Mouse (Mus musculus) limb, embryonic 11.5 days (tissue): ENCODE results near the gene Klhdc8a. TPM values are rescaled to one million over a fixed set of nuclear protein-coding genes. Genes with fewer than 3 reads are reported as not detected.

Experiments used
- ATAC-seq: fragments of 200-750 bp; cut with Nextera tagmentation; 2 replicates; pipeline ENCODE4 v1.8.0; 2017; ENCODE audit warnings: low read depth; ENCODE audit not compliant: insufficient number of reproducible peaks, low FRiP score, low TSS enrichment
- DNase-seq: peaks from one replicate; pipeline ENCODE4 v3.0.0-alpha.2; 2015; ENCODE audit warnings: low spot score
- H3K27ac ChIP-seq: fragments of 300-500 bp; sonication (generic); replicated peaks from 2 replicates; pipeline ENCODE4 v1.5.1; 2014; ENCODE audit warnings: low read depth, mild to moderate bottlenecking, low read length
- H3K27me3 ChIP-seq: fragments of 300-500 bp; sonication (generic); 2 replicates; pipeline ENCODE4 v1.6.1; 2014; ENCODE audit warnings: mild to moderate bottlenecking, low read length, mixed read lengths; ENCODE audit not compliant: control insufficient read depth, insufficient read depth
- H3K36me3 ChIP-seq: fragments of 300-500 bp; sonication (generic); 2 replicates; pipeline ENCODE4 v1.6.1; 2014; ENCODE audit warnings: mild to moderate bottlenecking, low read length, moderate library complexity, mixed read lengths; ENCODE audit not compliant: control insufficient read depth, insufficient read depth
- H3K4me1 ChIP-seq: fragments of 300-500 bp; sonication (generic); 2 replicates; pipeline ENCODE4 v1.6.1; 2014; ENCODE audit warnings: low read length, mixed read lengths; ENCODE audit not compliant: control insufficient read depth, insufficient read depth
- H3K4me2 ChIP-seq: fragments of 300-500 bp; sonication (generic); 2 replicates; pipeline ENCODE4 v1.6.1; 2014; ENCODE audit warnings: low read depth, mild to moderate bottlenecking, moderate library complexity; ENCODE audit not compliant: severe bottlenecking
- H3K4me3 ChIP-seq: fragments of 300-500 bp; sonication (generic); 2 replicates; pipeline ENCODE4 v1.5.1; 2014; ENCODE audit warnings: low read depth, low read length
- H3K9ac ChIP-seq: fragments of 300-500 bp; sonication (generic); 2 replicates; pipeline ENCODE4 v1.6.1; 2014; ENCODE audit warnings: mild to moderate bottlenecking, low read length
- H3K9me3 ChIP-seq: fragments of 300-500 bp; sonication (generic); 2 replicates; pipeline ENCODE4 v1.6.1; 2016; ENCODE audit warnings: low read length; ENCODE audit not compliant: control insufficient read depth
- WGBS: fragments of 180-500 bp; shearing (Covaris S2); extraction: QIAGEN DNeasy Blood & Tissue Kit; methylation state at CpG from one replicate; pipeline ENCODE4 v1.1.7; 2014; 5-methylcytosine and 5-hydroxymethylcytosine counted together
- polyA plus RNA-seq: library from polyadenylated mRNA; unstranded; fragments of >200 nt; fragmentation: Nextera tagmentation; extraction: Ambion mirVana; gene quantifications from 2 replicates; pipeline ENCODE4 v1.2.1, GENCODE M21; 2014

Klhdc8a gene
- polyA plus RNA-seq, 1 experiment from 2014 or later, result not detected

GRCm38 (mm10) chr1:132282177-132282536, 16.3 kb upstream of the Klhdc8a start:
- WGBS, result 84% methylated on average over 2 of the region's 2 CpGs
- DNase-seq (no peak), ATAC-seq (no peak)
- H3K9me3 ChIP-seq, result no peaks in the 10 kb centered on the region
- no peaks in the 10 kb centered on the region for H3K4me1 ChIP-seq
- no peak overlapping the region for H3K27ac ChIP-seq
- no peak overlapping the region for H3K9ac ChIP-seq
- no peak overlapping the region for H3K4me3 ChIP-seq
- H3K4me2 ChIP-seq, result no peak overlapping the region
- no peaks in the 10 kb centered on the region for H3K27me3 ChIP-seq
- no peaks in the 10 kb centered on the region for H3K36me3 ChIP-seq

DNA sequence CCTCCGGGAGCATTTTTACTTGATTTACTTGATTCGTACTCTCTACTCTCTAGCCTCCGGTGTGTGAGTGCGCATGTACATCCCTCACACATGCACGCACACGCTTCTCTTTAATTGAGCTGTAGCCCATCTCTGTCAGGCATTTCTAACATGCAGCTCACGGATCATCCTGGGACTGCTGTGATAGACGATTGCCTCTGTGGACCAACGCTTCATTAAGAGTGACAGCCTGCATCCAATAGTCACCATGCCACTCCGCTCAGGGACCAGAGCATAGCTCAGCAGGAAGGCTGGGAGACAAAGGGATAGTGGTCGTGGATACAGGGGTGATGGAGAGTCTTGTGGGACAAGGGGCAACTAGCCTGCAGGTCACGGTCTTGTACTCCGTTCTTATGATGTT, 15.4 kb upstream of the Klhdc8a start:
- no peak overlapping the region for H3K27ac ChIP-seq
- no peak overlapping the region for H3K4me2 ChIP-seq
- WGBS, result 79% methylated on average over 13 of the region's 13 CpGs
- H3K9ac ChIP-seq, result no peak overlapping the region
- no peak overlapping the region for H3K4me3 ChIP-seq
- H3K9me3 ChIP-seq, result no peaks in the 10 kb centered on the region
- H3K27me3 ChIP-seq, result no peaks in the 10 kb centered on the region
- ATAC-seq (no peak), DNase-seq (no peak)
- H3K4me1 ChIP-seq, result no peaks in the 10 kb centered on the region
- no peaks in the 10 kb centered on the region for H3K36me3 ChIP-seq

DNA sequence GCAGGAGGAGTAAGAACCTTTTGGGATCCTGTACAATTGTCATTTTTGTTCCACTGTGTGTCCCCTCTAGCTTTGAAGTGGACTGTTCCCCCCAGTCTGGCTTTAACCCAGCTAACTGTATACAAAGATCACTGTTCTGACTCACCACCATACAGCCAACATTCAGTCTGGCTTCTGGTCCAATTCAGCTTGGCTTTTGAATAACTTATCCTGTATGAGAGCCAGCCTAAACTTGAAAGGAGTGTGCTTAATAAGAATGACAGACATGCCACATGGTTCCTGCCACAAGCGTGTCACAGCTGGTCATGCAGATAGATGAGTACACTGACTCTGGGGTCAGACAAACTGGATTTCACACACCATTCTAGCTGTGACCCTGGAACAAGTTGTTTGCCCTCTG, 11.7 kb upstream of the Klhdc8a start:
- no peak for ATAC-seq
- H3K36me3 ChIP-seq, result no peaks in the 10 kb centered on the region
- no peaks in the 10 kb centered on the region for H3K27me3 ChIP-seq
- no peak overlapping the region; the same call in 1 of the 2 replicates for H3K4me2 ChIP-seq
- DNase-seq, result no peak
- no peak overlapping the region for H3K4me3 ChIP-seq
- H3K4me1 ChIP-seq, result peaks cover 7% of the 10 kb centered on the region
- H3K27ac ChIP-seq, result no peak overlapping the region
- 89% methylated on average over 1 of the region's 1 CpGs for WGBS
- no peak overlapping the region for H3K9ac ChIP-seq
- H3K9me3 ChIP-seq, result no peaks in the 10 kb centered on the region

DNA sequence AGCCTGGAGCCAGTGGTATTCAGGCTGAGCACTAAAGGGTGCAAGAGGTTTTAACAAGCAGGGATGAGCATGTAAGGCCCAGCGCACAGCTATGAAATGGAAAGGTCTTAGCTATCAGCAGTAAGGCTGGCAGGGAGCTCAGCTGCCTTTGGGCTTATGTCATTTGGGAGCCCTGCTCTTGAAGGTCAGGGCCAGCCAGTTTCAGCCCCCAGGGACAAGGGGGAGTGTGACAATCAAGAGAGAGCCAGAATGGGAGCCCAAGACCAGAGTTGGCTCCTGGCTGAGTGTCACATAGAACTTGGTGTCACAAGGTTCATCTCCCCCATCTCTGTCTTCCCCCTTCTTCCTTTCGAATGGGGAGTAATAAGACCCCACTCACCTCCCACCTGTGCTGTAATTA, 11.0 kb upstream of the Klhdc8a start:
- no peak overlapping the region for H3K27ac ChIP-seq
- no peak overlapping the region for H3K4me3 ChIP-seq
- no peak overlapping the region for H3K4me2 ChIP-seq
- H3K9me3 ChIP-seq, result no peaks in the 10 kb centered on the region
- no peaks in the 10 kb centered on the region for H3K27me3 ChIP-seq
- no peak for DNase-seq
- peaks cover 14% of the 10 kb centered on the region for H3K4me1 ChIP-seq
- no peak for ATAC-seq
- H3K36me3 ChIP-seq, result no peaks in the 10 kb centered on the region
- 77% methylated on average over 2 of the region's 2 CpGs for WGBS
- no peak overlapping the region for H3K9ac ChIP-seq

- Histone ChIP-seq H3K9ac (no peak overlapping the region), H3K4me3 (no peak overlapping the region), H3K9me3 (no peaks in the 10 kb centered on the region), H3K27me3 (no peaks in the 10 kb centered on the region), H3K4me2 (no peak overlapping the region), H3K27ac (no peak overlapping the region), H3K4me1 (peaks cover 20% of the 10 kb centered on the region), H3K36me3 (no peaks in the 10 kb centered on the region)
- DNase-seq (no peak), ATAC-seq (no peak)
- WGBS, result 21% methylated on average over 11 of the region's 11 CpGs
Observed at GRCm38 (mm10) chr1:132287991-132288451, 10.4 kb upstream of the Klhdc8a start.

DNA sequence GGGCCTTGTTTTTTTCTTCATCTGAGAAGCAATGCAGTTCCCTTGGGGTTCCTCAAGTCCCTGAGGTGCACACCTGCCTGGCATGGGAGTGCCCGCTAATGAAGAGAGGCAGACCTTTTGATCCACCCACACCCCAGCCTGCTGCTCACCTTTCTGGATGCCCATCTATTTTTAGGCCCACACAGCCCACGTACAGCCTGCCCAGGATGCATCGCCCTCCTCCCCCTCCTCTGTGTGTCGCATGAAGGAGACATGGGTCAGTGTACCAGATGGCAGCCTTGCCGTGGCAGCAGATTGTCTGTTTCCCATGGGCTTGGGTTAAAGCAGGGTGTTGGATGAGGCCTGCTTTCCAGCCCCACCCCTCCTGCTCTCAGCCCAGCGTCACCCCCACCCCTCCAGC, 8.5 kb upstream of the Klhdc8a start:
- H3K9ac ChIP-seq, result no peak overlapping the region
- no peaks in the 10 kb centered on the region for H3K36me3 ChIP-seq
- no peak overlapping the region for H3K4me3 ChIP-seq
- WGBS, result 83% methylated on average over 6 of the region's 6 CpGs
- DNase-seq, result no peak
- no peaks in the 10 kb centered on the region for H3K27me3 ChIP-seq
- no peaks in the 10 kb centered on the region for H3K9me3 ChIP-seq
- H3K4me2 ChIP-seq, result no peak overlapping the region
- peaks cover 22% of the 10 kb centered on the region for H3K4me1 ChIP-seq
- ATAC-seq, result no peak
- no peak overlapping the region for H3K27ac ChIP-seq

DNA sequence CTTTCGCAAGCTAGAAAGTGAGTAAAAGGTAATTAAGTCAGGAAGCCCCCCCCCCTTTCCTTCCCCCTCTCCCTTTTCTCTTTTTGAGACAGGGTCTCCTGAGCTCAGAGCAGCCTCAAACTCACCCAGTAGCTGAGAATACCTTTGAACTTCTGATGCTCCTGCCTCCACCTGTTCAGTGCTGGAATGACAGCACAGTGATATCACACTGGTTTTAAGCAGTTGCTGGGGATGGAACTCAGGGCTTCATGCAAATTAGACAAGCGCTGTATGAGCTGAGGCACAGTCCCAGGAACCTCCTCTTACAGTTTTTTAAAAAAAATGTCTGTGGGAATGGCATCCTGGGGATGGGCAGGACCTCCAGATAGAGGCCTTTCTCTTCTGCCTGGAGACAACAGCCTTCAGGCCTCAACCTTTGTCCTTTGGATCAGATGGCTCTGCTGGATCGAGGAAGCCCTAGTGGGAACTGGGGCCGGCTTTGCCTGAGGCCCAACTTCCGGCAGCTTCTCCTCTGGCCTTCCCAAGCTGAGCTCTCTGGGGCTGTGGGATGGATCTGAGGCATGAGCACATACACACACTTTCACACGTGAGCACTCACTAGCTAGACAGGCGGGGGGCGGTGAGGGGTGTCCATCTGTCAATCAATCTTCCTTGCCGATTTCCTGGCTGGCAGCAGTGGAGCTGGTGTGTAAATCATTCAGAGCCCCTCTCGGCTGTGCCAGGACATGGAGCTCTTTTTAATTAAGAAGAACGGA, 7.3 kb upstream of the Klhdc8a start:
- no peaks in the 10 kb centered on the region for H3K9me3 ChIP-seq
- WGBS, result 28% methylated on average over 11 of the region's 11 CpGs
- ATAC-seq (no peak), DNase-seq (no peak)
- no peak overlapping the region for H3K9ac ChIP-seq
- no peak overlapping the region for H3K4me2 ChIP-seq
- no peaks in the 10 kb centered on the region; the same call in 1 of the 2 replicates for H3K27me3 ChIP-seq
- no peak overlapping the region; the same call in 1 of the 2 replicates for H3K27ac ChIP-seq
- H3K4me1 ChIP-seq, result peaks cover 22% of the 10 kb centered on the region
- H3K36me3 ChIP-seq, result no peaks in the 10 kb centered on the region
- no peak overlapping the region for H3K4me3 ChIP-seq

GRCm38 (mm10) chr1:132291706-132292105, 6.7 kb upstream of the Klhdc8a start:
- H3K36me3 ChIP-seq, result no peaks in the 10 kb centered on the region
- ATAC-seq (no peak), DNase-seq (no peak)
- 22% methylated on average over 4 of the region's 4 CpGs for WGBS
- no peaks in the 10 kb centered on the region for H3K9me3 ChIP-seq
- no peak overlapping the region for H3K4me2 ChIP-seq
- H3K27me3 ChIP-seq, result no peaks in the 10 kb centered on the region; the same call in 1 of the 2 replicates
- peaks cover 22% of the 10 kb centered on the region for H3K4me1 ChIP-seq
- H3K27ac ChIP-seq, result no peak overlapping the region; the same call in 1 of the 2 replicates
- H3K4me3 ChIP-seq, result no peak overlapping the region
- H3K9ac ChIP-seq, result no peak overlapping the region
